Mouse (Mus musculus) heart, adult 8-10 months (tissue): ENCODE results near the gene Mettl3. TPM values are rescaled to one million over a fixed set of nuclear protein-coding genes. Genes with fewer than 3 reads are reported as not detected.
"Not testable (repeated sequence)": the region's sequence is repeated elsewhere in the genome, so short reads cannot be mapped to it uniquely, and the experiment has no call there.

ENCODE experiments used
- DNase-seq: peaks from one replicate; pipeline ENCODE4 v3.0.0; 2022; ENCODE audit warnings: low spot score
- total RNA-seq, 4 experiments: library from RNA; stranded (reverse); gene quantifications; 2 replicates each; pipeline ENCODE4 v1.2.4; 2022

Gene Mettl3
- total RNA-seq, result 10 to 100 TPM; 13.9 to 19.3 (median 16.3) TPM

DNA sequence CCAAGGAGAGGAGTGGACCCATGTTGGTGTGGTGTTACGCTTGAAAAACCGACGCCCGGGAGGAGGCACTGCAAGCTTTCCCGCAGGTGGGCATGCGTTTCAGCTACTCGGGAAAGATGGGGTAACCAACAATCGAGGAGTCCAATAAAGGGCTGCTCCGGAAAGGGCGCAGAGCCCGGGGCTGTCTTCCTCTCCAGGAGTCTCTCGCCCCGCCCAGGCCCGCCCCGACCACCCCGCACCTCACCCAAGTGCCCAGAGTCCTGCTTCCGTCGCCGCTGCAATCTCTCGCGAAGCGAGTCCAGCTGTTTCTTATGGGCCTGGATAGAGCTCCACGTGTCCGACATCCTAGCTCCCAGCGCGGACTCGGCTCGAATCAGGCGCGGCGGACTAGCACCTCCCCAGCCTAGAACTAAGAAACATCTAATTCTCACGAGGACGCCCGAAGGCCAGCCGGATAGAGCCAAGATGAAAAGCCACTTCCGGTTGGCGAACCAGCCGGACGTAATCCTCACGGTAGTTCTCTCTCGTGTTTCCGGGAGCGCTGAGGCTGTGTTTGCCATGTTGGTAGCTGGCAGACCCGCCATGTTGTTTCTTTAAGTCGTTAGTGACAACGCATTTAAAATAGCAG lies at the start of gene Mettl3:
TSS of gene Mettl3 (minus strand) at position 485 of the 628 bp plus-strand sequence.
- DNase-seq, result peak; percentile 92

DNA sequence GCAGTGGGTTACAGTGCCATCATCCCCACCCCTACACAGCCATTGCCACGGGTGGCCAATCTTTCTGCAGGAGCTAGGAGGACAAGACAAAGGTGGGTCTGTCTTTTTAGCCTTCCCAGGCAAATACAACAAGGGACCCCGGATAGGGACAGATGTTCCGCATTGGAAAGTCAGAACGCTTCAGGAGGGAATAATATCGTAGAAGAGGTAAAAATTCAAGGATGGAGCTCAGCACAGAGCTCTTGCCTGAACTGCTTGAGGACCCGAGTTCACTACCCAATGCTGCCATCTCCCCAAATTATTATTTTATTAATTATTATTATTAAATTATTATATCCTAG lies 34.6 kb upstream of the Mettl3 start:
- DNase-seq, result no peak

DNA sequence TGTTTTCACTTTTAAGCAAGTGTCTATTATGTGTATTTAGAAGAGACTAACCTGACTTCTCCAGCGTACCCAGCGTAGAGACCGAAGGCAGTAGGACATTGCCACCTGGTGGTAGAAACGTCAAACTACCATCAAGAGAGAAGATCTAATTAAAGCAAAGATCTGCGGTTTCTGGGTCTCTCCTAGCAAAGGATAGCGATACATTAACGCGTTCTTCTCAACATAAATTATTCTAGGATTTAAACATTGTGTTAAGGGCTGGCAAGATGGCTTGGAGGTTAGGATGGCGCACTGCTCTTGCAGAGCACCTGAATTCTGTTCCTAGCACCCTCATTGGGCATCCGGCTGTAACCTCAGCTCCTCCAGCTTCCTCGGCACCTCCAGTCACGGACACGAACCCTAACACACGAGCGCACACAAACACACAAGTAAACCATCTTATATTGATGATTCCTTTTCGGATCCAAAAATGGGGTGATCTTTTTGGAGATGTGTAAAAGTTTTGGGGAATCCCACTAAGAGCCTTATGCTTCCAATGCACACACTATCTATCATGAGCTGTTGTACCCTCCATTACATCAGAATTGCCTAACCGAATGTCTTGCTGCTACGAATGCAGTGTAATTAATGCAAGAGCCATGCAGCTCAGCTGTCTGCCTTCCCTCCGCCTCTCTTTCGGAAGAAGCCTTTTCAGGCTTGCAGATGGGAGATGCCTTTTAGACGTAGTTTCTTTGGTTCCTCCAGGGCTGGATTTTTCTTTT lies 34.0 kb upstream of the Mettl3 start:
- DNase-seq, result peak; percentile 69

DNA sequence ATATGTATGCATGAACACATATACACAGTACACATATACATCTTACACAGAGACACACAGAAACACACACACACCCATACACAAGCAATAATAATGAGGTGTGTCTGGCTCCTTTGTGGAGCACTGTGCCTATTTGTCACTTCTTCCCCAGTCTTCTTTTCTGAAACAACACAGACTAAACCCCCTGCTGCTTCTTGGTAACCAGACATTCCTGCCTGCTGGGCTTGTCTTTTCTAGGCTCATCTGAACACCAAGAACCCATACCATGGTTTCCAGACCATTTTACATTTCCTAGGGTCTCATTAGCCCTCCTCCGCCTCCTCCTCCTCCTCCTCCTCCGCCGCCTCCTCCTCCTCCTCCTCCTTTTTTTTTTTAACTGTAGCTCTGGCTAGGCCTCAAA lies 27.2 kb upstream of the Mettl3 start:
- DNase-seq, result no peak

DNA sequence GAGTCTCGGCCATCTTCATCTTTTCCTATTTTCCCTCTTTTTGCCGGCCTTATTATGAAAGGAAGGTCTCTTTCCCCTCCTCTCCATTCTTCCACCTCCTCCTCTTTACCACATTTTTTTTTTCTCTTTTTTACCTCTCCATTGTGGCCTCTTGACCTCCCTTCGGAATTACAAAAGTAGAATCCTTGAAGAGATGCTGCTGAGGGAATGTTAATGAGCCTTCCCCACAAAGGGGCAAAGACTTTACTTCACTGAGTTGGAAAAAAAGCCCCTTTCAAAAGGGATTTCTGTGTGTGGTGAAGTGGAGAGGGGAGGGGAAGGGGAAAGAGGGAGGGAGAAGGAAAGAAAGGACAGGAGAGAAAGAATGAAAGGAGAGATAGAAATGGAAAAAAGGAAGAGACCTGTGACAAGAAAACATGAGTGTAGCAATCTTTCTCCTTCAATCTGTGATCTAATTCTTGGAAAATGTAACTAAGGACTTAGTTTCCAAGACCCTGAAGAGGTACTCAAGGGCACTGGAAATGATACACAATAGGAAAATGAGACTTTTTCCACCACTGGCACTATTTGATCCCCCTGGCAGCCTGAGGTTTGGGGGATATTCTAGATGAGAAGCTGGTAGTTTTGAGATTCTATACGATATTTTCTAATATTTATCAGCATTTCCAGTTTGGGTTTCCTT lies 26.3 kb upstream of the Mettl3 start:
- no peak for DNase-seq

DNA sequence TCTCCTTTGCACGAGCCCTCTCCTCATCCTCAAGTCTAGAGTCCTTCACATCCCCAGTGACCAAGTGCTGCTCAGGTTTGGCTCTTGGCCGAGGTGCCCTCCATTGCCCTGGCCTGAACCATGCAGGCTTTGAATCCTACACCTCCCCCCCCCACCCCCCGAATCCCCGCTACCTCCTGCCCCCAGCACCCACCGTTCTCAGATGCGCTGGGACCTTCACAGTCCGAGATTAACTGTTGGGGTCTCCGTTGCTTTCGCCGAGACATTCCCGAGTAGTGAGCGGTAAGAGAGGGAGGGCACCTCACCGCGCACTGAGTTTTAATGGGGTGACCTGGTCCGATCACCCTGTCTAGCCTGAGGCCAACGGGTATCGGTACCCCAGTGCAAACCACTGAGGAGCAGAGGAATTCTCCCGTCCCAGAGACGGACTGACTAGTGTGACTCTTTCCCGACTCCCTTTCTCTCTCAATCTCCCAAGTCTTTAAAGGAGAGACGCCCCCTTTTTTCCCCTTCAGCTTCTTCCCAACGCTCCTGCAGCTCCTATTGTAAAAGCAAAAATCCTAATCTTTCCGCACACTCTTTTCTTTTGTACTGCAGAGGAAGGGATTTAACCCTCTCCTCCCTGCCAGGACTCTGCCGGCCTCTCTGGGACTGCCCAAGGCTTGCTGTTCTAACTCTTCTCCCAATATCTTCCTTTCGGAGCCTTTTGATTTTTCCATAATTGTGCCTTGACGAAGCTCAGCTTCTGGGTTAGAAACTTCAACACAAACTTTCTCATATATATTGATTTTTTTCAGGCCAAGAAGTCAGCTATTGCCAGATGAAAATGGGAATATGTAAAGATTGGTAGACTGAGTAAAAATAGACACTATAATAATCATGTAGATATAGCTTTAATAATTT lies 23.2 kb upstream of the Mettl3 start, which contains the start of gene Sall2:
TSS of gene Sall2 (minus strand) at position 853 of the 903 bp plus-strand sequence.
- no peak for DNase-seq

DNA sequence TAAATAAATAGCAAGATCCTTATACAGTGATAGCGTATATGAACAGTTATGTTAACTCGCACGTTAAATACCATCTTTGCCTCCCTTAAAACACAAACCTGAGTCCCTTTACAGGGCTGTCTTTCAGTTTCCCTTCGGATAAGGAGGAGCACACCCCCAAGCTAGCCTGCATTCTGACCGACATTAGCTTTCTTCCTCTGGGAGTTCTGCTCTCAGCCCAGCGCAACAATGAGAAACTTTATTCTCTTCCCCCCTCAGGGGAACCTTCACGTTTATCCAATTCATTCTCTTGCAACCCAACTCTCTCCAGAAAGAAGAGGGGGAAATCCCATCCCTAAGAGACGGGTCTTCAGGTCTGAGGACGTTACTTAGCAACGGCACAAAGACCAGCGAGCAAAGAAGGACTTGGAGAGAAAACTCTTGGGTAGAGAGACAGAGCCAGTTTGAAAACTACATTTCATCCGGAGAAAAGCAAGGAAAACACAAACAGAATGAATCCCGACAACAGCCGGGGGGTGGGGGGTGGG lies 22.5 kb upstream of the Mettl3 start:
- no peak for DNase-seq

DNA sequence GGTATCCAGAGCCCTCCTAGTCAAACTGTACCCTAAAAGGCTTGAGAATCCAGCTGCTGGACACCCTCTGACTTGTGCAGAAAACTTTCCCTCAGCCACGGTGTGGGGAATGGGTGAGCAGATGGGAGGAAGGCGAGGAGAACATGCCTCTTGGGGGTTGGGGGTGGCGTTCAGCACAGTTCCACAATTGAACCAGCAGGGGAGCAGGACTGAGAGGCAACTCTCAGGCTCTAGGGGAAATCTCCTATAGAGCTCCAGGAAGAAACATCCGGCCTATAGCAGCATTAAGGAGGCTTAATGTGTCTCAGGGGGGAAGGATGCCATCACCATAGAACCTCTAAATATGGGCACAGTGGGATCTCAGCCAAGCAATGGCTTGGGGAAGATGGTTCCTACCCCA lies 21.0 kb upstream of the Mettl3 start:
- DNase-seq, result no peak

DNA sequence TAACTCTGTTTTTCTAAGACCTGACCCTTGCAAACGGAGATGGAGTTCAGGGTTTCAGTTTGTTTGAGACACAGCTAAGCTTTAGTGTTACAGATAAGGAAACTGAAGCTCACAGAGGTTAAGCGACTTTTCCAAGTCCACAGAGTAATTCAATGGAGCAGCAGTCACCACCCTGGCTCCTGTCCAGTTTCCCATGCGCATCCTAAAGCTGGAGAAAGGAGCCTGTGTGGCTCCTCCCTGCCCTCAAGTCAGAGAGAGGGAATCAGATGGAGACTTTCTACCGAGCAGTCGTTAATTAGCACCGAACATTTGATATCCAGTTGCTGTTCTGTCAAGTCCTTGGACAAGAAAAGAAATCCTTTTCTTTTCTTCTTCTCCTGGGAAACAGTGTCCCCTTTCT lies 14.4 kb upstream of the Mettl3 start:
- no peak for DNase-seq

DNA sequence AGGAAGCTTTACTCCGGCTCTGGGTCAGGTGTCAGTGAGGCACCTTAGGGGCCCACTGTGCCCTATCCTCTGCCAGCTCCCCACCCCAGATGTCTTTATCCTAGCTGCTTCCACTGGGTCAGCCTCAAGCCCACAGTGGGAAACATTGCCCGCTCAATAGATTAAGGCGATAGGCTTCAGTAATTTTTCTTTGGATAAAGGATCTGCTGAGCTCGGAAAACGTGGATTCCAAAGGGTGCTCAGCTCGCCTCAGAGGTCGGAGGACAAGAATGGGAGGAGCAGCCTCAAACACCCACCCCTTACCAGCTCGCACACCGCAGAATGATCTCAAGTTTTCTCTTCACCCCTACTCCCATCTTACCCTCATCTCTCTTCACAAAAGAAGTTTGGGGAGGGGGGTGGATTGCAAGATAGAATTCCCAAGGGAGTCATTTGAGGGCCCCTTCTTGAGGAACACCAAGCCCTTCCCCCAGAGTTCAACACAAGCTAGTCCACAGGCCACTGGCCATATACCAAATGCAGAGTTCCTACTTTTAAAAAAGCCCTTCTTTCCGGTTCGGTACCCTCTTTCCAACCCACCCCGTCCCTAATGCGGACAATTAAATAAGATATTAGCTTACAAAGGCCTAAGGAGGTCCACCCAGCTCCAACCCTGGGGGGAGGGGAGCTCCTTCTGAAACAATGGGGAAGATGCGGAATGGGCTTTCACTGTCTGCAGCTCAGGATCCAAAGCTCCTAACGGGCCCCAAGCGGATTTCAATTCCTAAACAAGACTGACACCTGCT lies 11.7 kb upstream of the Mettl3 start:
- no peak for DNase-seq

- DNase-seq, result peak; percentile 42
Measured at GRCm38 (mm10) chr14:52315792-52316440, 11.0 kb upstream of the Mettl3 start.

DNA sequence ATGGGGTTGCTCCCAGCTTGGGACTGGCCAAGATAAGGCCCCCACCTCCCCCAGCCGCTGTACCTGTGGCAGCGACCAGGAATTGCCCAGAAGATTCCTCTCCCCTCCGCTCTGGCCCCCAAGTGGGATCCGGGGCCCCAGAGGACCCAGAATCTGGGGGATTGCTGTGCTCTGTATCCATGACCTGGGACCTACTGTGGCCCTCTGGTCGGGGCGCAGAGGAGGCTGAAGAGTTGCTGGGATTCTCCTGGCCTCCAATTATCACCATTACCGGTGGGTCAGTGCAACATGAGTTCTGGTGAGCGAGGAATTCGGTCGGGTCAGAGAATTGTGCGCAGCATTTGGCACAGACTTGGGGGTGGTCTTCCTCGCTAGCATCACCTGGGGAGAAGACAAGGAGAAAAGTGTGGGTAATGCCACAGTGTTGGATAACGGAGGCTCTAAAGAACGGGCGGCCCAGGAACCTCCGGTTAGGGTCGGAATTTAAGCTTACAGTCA lies 10.4 kb upstream of the Mettl3 start:
- no peak for DNase-seq

DNA sequence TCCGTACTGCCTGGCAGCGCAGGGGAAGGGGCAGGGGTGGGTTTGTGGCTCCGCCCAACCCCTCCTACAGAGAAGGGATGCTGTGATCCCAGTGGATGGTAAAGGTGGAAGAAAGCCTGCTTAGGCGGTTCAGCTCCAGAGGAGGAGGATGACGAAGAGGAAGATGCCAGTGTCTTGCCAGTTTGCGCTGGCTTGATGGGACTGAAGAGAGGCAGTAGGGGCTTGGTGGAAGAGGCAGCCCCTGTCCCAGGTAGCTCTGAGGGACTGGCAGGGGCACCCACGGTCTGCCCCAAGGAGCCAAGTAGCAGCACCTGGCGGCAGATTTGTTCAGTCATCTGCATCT lies 9.9 kb upstream of the Mettl3 start:
- no peak for DNase-seq

- DNase-seq, result no peak
Measured at GRCm38 (mm10) chr14:52313931-52314807, 9.2 kb upstream of the Mettl3 start.

- no peak for DNase-seq
Measured at GRCm38 (mm10) chr14:52310906-52311305, 6.0 kb upstream of the Mettl3 start.

DNA sequence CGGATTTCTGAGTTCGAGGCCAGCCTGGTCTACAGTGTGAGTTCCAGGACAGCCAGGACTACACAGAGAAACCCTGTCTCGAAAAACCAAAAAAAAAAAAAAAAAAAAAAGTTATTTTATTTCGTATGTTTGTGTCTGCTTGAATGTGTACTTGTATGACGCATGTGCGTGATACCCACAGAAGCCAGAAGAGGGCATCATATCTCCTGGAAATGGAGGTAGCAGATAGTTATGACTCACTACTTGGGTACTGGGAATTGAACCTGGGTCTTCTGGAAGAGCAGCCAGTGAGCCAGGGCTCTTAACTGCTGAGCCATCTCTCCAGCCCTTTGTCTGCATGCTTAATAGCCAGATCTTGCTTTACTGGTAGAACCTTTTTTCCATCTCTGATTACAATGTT lies 5.4 kb upstream of the Mettl3 start:
- DNase-seq, result not testable (repeated sequence)

- DNase-seq, result no peak
Measured at GRCm38 (mm10) chr14:52306100-52306499, 1.2 kb upstream of the Mettl3 start.

- not testable (repeated sequence) for DNase-seq
Measured at GRCm38 (mm10) chr14:52303517-52303916, 1.4 kb downstream of the Mettl3 start.
